Mouse (Mus musculus): ENCODE measurements around the gene Irgm1.

DNA sequence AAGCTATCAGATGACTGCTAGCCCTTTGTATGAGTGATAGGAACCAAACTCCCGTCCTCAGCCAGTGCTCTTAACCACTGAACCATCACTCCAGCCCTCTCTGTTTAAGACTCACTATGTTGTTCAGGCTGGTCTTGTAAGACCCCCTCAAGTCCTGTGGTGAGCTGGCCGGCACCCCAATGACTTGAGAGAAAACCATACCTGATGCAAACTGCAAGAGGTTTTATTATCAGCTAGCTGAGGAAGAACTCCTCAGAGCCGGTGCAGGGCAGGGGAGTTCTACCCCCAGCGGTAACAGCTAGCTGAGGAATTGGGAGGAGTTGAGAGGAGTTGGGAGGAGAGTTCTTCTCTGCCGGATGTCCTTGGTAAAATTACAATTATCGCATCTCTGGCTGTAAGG, 43.6 kb downstream of the Irgm1 start:
- TF ChIP-seq CTCF (IDR thresholded peaks at IDR 0.05; ENCODE audit: low read depth) (no peak), EP300 (IDR thresholded peaks at IDR 0.05; ENCODE audit: low read depth) (no peak)

Data from liver, embryonic 14.5 days (tissue).